Mouse (Mus musculus) frontal cortex, postnatal 14 days (tissue): ENCODE data around the gene Spata6.
A peak's percentile ranks its signal among the peaks of the same experiment; 100 is the strongest.

Source experiments
- DNase-seq, 2 experiments: peaks; one replicate each; pipeline ENCODE4 v3.0.0; 2022; ENCODE audit warnings: low spot score in 2 of 2

Spata6 gene

GRCm38 (mm10) chr4:111719776-111720661 is at the start of gene Spata6:
TSS of gene Spata6 (plus strand) at chr4:111719984.
- peak; percentile 20 to 53 for DNase-seq

- no peak for DNase-seq
Measured at GRCm38 (mm10) chr4:111670566-111671421, 49.0 kb upstream of the Spata6 start.

- no peak for DNase-seq
Measured at GRCm38 (mm10) chr4:111671440-111671839, 48.3 kb upstream of the Spata6 start.

- DNase-seq, result no peak
Measured at GRCm38 (mm10) chr4:111673904-111674303, 45.9 kb upstream of the Spata6 start.

- no peak for DNase-seq
Measured at GRCm38 (mm10) chr4:111681926-111682325, 37.9 kb upstream of the Spata6 start.

- no peak for DNase-seq
Measured at GRCm38 (mm10) chr4:111682793-111683192, 37.0 kb upstream of the Spata6 start.

GRCm38 (mm10) chr4:111683843-111684242 is 35.9 kb upstream of the Spata6 start:
- no peak for DNase-seq

- no peak for DNase-seq
Measured at GRCm38 (mm10) chr4:111685951-111686350, 33.8 kb upstream of the Spata6 start.

GRCm38 (mm10) chr4:111686951-111687350 is 32.8 kb upstream of the Spata6 start:
- DNase-seq, result peak in 1 of 2 experiments; percentile 33

GRCm38 (mm10) chr4:111687613-111688012 is 32.2 kb upstream of the Spata6 start:
- peak; percentile 31 to 73 for DNase-seq

GRCm38 (mm10) chr4:111691057-111691543 is 28.7 kb upstream of the Spata6 start:
- no peak for DNase-seq

- DNase-seq, result no peak
Measured at GRCm38 (mm10) chr4:111701381-111701780, 18.4 kb upstream of the Spata6 start.

- no peak for DNase-seq
Measured at GRCm38 (mm10) chr4:111704126-111704525, 15.7 kb upstream of the Spata6 start.

- DNase-seq, result no peak
Measured at GRCm38 (mm10) chr4:111704975-111705374, 14.8 kb upstream of the Spata6 start.

- no peak for DNase-seq
Measured at GRCm38 (mm10) chr4:111719296-111719695, 488 bp upstream of the Spata6 start.

GRCm38 (mm10) chr4:111720662-111721003 is 849 bp downstream of the Spata6 start:
- no peak for DNase-seq

- no peak for DNase-seq
Measured at GRCm38 (mm10) chr4:111721121-111721840, 1.5 kb downstream of the Spata6 start.

- no peak for DNase-seq
Measured at GRCm38 (mm10) chr4:111737551-111737950, 17.8 kb downstream of the Spata6 start.

- no peak for DNase-seq
Measured at GRCm38 (mm10) chr4:111780533-111780932, 60.7 kb downstream of the Spata6 start.

GRCm38 (mm10) chr4:111799892-111800291 is 80.1 kb downstream of the Spata6 start:
- DNase-seq, result no peak

GRCm38 (mm10) chr4:111803164-111803563 is 83.4 kb downstream of the Spata6 start:
- DNase-seq, result no peak

- no peak for DNase-seq
Measured at GRCm38 (mm10) chr4:111817478-111817877, 97.7 kb downstream of the Spata6 start.
